Mouse (Mus musculus) c-Kit-positive CD71-positive TER-119-positive erythroid progenitor cells, embryonic 14.5 days (primary cell): ENCODE data around the gene Vwa5b1.

Experiments
- DNase-seq: peaks from one replicate; pipeline ENCODE4 v3.0.0-alpha.2; 2013; ENCODE audit warnings: low spot score

The Vwa5b1 gene

GRCm38 (mm10) chr4:138576661-138577060 is 59.0 kb downstream of the Vwa5b1 start:
- no peak for DNase-seq

- no peak for DNase-seq
Observed at GRCm38 (mm10) chr4:138574800-138575606, 60.7 kb downstream of the Vwa5b1 start.

GRCm38 (mm10) chr4:138569928-138570327 is 65.8 kb downstream of the Vwa5b1 start:
- DNase-seq, result no peak

- no peak for DNase-seq
Observed at GRCm38 (mm10) chr4:138568275-138568674, 67.4 kb downstream of the Vwa5b1 start.

GRCm38 (mm10) chr4:138561986-138562385 is 73.7 kb downstream of the Vwa5b1 start:
- DNase-seq, result peak; percentile 28

GRCm38 (mm10) chr4:138555531-138555930 is 80.2 kb downstream of the Vwa5b1 start:
- no peak for DNase-seq

GRCm38 (mm10) chr4:138554934-138555333 is 80.8 kb downstream of the Vwa5b1 start:
- no peak for DNase-seq

GRCm38 (mm10) chr4:138554302-138554701 is 81.4 kb downstream of the Vwa5b1 start:
- no peak for DNase-seq

DNA sequence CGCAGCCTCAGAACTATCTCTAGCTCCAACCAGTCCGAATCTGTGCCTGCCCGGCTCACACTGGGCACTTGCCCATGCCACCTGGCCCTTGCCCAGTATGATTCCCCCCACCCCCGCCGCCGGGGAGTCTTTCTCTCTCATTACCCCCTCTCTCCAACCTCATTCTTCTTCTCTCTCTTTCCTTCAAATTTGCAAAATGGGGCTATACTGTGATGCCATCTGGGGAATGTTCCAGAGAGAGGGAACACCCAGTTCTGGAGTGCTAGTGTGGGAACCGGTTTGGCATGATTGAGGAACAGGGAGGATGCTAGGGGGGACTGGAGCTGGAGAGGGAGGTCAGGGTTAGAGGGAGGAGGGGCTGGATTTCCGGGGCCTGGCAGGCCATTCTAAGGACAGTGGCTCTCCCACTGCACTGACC is 82.2 kb downstream of the Vwa5b1 start:
- DNase-seq, result no peak

DNA sequence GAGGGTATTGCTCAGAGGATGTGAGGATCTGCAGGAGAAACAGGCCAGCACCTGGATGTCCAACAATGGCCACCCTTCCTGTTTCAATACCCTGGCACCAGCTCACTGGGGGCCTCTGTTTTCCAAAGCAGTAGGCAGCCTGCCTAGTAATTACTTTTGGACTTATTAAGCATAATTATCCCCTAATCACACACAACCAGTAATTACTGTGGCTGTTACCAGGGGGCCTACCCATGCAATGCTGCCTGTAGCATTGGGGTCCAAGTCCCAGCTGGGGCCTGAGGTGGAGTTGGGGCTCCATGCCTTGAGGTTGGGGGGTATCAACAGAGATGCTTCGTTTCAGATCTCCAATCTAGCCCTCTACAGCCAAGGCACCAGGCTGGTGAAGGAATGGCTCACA is 82.6 kb downstream of the Vwa5b1 start:
- no peak for DNase-seq

DNA sequence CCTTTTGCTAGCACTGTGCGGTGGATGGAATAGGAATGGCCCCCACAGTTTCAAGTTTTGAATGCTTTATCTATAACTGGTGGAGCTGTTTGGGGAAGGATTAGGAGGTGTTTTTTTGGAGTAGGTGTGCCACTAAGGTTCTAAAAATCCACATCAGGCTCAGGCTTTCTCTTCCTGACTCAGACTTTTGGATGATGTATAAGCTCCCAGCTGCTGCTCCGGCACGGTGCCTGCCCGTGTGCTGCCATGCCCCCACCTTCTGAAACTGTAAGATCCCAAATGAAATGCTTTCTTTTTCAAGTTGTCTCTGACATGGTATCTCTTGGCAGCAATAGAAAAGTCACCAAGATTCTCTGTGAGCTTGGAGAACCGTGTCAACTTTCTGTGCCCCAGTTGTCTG is 84.1 kb downstream of the Vwa5b1 start:
- DNase-seq, result no peak

DNA sequence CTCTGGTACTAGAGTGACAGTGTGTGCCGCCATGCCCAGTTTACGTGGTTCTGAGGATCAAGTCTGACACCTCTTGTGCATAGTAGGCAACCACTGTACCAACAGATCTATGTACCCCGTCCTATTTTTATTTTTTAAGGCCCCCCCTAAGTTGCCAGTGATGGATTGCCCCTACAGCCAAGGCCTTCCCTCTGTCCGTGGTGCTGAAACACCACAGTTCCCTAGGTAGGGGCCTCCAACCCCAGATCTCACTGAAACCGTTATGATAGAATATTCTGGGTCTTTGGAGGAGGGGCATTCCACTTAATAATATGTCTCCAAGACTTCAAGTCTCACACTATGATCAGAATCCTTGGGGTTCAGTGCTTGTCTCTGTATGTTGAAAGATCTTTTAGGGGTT is 85.1 kb downstream of the Vwa5b1 start:
- DNase-seq, result no peak

DNA sequence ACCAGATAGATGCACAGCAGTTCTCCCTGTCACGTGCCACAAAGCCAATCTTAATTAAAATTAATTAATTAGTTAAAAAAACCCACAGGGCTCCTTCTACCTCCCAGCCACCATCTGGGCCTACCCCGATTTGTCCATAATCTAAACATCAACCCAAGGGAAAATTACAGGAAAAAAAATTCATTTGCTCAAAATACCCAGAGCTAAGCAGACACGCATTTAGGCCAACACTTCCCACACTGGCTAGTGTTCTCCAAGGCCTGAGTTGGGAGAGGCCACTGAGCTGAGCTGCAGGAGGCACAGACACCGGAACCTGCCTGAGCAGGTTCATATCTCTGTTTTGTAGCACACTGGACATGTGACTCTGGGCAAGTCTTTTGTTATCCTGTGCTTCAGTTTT is 86.7 kb downstream of the Vwa5b1 start:
- no peak for DNase-seq

DNA sequence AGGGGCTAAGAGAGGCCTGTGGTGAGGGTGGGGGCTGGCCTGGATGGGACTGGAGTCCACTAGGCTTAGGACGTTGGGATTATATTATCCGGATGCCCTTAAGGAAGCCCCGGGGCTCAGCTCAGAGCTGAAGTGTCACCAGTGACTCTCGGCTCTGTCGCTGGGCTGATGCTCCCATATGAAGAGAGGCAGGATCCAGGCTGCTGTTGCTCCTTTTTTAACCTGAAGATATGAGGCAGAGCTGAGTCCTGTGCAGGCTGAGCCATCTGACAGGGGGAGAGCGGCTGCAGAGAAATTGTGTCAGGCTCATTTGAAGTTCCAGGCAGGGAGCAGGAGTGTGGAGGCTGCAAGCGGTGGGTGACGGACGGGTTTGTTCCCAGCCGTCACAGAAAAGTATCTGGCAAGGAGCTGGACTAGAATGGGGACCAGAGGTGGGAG is 87.5 kb downstream of the Vwa5b1 start:
- no peak for DNase-seq

- no peak for DNase-seq
Observed at GRCm38 (mm10) chr4:138547556-138547955, 88.1 kb downstream of the Vwa5b1 start.

- no peak for DNase-seq
Observed at GRCm38 (mm10) chr4:138547041-138547440, 88.6 kb downstream of the Vwa5b1 start.

GRCm38 (mm10) chr4:138546241-138546640 is 89.4 kb downstream of the Vwa5b1 start:
- DNase-seq, result no peak

GRCm38 (mm10) chr4:138543177-138543576 is 92.5 kb downstream of the Vwa5b1 start:
- no peak for DNase-seq

- no peak for DNase-seq
Observed at GRCm38 (mm10) chr4:138538084-138538449, 97.6 kb downstream of the Vwa5b1 start.

- DNase-seq, result no peak
Observed at GRCm38 (mm10) chr4:138537210-138538083, 98.2 kb downstream of the Vwa5b1 start.

DNA sequence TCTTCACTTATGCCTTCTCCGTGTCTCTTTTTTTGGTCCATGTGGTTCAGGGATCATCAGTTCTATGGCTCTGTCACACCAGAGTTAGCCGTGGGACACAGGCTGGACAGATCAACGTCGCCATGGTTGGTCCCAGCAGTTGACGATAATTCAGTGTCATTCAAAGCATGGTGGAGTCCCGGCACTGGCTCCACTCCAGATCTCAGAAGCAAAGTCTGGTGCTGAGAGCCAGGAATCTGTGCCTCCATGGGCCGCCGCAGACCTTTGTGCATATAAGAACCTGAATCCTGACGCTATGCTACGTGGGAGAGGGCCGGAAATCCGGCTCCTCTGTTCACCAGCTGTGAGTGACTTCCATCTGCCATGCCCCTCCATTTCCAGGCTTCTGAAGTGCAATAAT is 100.1 kb downstream of the Vwa5b1 start:
- DNase-seq, result no peak

DNA sequence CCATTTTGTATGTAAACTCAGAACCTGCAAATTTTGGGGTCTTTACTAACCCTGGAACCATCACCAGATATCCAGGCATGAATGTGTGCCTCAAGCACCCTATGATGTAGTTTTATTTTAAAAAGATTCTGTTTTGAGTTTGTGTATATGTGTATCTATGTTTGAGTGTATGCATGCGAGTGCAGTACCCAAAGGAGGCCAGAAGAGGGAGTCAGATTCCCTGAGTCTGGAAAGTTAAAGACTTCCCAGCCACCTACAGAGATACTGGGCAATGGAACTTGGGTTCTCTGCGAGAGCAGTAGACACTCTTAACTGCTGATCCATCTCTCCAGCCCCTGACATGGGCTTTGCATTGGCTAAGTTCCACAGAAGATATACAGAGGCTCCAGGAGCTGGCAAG is 101.8 kb downstream of the Vwa5b1 start:
- DNase-seq, result no peak

GRCm38 (mm10) chr4:138531761-138532160 is 103.9 kb downstream of the Vwa5b1 start:
- DNase-seq, result no peak
